Mouse (Mus musculus) lung, postnatal 4 days (tissue): ENCODE data around the gene Smarca1.
A peak's percentile ranks its signal among the peaks of the same experiment; 100 is the strongest.

Experiments used
- DNase-seq, 2 experiments: peaks; one replicate each; pipeline ENCODE4 v3.0.0; 2021

Smarca1 gene

DNA sequence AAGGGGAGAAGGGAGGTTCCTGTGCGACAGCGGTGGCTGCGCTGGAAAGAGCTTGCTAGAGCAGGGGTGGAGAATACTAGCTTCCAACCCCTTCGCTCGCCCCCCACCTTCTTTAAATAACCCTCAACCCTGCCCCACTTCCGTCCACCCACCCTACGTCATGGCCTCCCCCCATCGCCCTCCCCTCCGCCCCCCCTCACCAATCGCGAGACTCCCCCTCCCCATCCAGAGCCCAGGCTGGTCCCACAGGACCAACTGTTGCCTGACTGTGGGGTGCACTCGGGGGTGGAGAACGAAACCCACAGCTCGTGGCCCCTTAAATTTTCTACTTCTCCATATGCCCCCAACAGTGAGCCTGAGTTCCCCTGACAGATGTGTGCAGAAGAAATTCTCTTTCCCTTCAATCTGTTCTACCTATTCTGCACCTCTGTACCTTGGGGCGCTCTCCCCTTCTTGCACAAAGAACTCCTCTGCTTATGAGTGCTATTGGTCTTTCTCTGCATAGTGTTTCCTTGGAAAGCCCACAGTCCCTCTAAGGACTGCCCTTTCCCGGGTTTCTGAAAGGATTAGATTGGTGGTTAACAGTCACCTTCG lies at the start of gene Smarca1:
Smarca1 (minus strand) TSS at position 544 of the 594 bp plus-strand sequence.
- DNase-seq, result peak in 1 of 2 experiments; percentile 20

DNA sequence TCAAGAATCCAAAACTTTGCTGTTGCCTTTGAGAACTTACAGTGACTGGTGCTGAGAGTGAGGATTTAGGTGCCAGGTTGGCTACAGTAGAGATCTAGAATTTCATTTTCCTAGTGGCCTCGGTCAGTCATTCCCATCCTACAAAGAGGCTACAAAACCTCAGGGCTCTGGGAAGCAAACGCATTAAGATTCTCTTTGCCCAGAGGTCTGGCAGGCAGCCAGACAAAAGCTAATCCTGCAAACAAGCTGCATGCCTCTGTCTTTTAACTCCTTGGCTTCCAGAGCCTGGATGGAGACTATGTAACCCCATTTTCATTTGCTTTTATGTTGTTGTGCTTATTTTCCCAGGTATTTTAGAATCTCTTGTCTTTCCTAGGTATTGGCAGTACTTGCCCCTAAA lies 45.0 kb upstream of the Smarca1 start:
- DNase-seq, result peak; percentile 23 to 46

DNA sequence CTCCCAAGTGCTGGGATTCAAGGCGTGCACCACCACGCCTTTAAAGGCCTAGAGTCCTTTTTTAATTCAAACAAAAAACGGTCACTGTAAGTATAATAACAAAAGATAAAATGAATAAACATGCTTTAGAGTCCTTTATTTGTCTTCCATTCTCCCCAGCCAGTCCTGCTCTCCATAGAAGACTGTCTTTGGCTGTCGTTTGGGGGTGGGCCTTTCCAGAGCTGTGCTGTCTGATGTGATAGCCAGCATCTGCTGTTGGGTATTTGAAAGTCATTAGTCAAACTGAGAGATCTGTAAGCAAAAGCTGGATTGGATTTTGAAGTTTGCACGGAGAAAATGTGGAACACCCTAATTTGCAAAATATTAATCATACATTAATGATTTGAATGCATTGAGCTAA lies 44.1 kb upstream of the Smarca1 start:
- no peak for DNase-seq

DNA sequence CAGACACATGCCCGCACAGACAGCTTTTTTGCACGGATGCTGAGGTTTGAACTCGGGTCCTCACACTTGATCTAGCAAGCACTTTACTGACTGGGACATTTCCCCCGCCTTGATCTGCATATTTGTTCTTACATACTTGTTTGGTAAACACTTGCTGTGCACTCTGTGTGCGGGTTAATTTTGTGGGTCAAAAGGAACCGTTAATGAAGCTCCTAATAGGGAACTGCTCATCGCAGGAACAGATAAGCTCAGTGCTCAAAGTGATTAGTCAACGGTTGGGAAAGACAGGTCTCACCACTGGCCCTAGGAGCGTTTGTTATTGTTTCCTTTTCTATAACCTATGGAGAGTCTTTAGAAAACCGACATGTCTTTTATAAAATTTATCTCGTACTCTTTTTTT lies 41.6 kb upstream of the Smarca1 start:
- DNase-seq, result no peak

DNA sequence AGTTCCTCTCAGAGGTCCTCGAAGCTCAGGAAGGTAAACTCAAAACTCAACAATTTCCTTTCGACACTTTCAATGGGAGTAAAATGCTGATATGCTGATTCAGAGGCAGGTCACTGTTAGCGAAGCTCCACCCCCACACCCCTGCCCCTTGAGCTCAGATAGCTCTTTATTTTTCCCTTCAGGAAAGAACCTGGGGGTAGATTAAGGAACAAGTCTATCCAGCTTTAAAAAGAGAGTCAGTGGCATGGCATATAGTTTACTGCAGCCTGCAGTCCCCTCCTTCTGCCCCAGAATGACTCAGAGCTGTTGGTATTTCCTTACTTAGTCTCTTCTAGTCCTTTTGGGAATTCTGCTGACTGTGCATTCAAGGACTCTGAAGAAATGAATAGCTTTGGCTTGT lies 37.7 kb upstream of the Smarca1 start:
- peak; percentile 35 to 54 for DNase-seq

DNA sequence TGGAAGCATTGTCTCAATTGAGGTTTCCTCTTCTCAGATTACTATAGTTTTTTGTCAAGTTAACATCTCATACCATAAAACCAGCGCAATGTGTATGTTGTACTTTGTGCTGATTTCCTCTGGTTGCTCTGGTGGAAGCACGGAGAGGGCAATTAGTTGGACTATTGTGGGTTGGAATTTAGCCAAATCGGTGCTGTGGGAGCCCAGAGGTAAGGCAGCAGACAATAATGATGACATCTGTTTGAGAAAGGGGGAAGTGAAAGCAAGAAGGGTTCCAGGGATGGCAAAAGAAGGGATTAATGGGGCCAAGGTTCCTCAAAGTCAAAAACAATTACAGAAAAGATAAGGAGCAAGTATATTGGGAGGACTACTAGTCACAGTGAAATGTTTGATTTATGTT lies 35.2 kb upstream of the Smarca1 start:
- DNase-seq, result no peak

DNA sequence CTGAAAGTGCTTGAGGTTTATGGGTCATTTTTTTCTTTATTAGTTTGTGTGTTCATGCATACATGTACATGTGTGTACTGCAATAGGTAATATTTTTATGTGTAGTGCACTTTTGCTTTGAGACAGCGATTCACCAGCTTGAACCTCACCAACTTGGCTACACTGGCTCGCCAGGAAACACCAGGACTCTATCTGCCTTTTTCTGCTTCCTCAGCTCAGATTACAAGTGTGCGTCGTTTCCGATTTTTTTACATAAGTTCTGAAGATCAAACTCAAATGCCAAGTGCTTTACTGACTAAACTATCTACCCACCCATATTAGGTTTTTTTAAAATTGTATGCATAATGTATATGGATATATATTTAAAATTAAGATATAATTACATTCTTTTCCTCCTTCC lies 27.8 kb upstream of the Smarca1 start:
- no peak for DNase-seq

DNA sequence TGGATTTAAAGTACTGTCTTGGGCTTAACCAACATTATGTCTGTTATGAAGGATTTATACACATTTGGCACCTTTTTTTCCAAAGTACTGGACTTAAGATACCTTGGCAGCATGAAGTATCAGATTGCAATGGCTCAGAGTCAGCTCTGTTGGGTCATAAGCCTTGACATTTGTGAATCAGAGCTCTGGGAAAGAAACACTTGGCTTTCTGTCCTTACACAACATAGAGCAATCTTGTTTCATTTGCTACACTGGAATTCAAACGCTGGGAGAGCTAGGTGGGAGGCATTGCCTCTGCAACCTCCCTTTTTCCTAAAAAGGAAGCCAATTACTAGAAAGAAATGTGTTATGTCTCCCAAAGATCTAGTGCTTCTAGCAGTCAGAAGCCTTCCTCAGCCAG lies 24.1 kb upstream of the Smarca1 start:
- DNase-seq, result no peak

DNA sequence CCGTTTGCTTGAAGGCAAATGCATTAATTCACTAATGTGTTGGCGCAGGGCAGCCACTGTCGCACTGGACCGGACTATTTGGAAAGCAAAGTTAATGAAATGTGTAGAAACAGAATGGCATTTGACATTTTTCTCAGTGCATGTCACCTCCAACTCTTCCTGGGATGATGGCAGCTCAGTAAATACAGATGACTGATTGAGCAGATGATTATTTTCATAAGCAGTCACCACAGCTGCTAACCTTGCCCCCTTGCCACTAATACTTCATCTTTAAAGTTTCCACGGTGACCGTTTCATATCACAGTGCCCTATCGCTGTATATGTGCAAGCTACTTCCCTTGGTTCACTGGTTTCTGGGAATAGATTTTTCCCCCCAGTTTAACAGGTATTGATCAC lies 20.8 kb upstream of the Smarca1 start:
- no peak for DNase-seq

DNA sequence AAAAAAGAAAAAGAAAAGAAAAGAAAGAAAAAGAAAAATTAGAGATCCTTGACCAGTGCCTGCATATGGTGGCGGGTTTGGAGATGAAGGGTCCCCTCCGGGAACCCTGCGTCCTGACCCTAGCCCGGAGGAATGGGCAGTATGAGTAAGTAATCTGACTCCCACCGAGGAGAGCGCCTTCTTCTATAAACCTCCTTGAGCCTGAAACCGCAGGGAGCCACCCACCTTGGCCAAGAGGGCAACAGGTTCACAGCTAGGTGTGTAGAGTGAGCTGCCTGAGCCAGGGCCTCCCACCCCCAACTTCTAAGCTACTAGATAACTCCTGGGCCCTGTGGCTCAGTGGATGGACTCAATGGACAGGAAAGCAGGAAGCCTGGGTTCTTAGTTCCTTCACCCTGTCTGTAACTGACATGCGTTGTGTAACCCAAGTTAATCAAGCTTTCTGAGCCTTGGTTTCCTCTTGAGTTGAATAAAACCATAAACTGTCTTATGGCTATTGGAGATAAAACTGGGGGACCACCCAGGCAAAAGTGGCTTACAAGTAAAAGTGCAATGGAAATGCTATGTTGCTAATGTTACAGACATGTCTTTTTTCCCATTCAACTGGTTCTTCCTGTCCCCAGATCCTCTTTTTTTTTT lies 20.2 kb upstream of the Smarca1 start:
- DNase-seq, result peak; percentile 22 to 30

DNA sequence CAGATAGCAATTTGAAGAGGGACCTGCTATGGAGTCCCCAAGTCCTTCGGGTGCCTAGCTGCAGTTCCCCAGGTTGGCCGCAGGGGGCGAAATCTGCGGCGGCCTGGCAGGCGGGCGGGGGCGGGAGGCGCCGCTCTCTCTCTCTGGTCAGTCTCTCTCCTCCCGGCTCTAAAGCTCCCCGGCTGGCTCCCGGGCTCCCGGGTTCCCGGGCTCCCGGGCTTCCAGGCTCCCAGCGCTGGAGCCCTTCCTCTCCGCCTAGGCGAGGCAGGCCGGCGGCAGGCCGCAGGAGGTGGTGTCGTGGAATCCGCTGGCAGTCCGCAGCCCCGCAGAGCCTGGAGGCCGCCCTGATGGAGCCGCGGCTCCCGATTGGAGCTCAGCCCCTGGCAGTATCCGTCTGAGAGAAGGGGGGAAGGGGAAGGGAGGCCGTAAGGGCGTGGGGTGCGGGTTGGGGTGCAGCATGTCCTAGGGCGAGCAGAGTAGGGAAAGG lies 19.6 kb upstream of the Smarca1 start, which contains the start of gene Ocrl:
Ocrl (plus strand) TSS at position 82 of the 487 bp plus-strand sequence.
- peak; percentile 79 to 82 for DNase-seq

DNA sequence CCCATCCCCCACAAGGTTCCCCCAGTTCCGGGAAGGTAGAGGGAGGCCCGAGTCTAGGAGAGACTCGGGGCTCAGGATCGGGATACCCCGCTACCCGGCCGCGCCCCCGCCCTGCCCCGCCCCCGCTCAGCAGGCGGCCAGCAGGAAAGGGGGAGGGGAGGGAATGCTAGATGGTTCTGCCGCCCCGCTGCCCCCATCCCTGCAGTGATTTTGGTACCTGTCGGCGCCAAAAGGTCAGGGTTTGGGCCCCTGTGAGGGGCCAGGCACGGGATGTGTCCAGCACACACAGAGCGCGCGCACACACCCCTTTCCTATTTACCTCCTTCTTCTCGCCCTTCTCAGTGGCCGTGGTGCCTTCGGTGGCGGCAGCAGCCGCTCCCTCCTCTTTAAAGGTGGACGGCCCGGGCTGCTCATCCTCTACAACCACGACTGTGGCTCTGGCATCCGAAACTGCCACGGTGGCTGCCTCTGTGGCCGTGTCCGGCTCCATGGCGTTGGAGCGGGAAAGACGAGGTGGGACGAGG lies 805 bp downstream of the Smarca1 start:
- peak in 1 of 2 experiments; percentile 20 for DNase-seq

DNA sequence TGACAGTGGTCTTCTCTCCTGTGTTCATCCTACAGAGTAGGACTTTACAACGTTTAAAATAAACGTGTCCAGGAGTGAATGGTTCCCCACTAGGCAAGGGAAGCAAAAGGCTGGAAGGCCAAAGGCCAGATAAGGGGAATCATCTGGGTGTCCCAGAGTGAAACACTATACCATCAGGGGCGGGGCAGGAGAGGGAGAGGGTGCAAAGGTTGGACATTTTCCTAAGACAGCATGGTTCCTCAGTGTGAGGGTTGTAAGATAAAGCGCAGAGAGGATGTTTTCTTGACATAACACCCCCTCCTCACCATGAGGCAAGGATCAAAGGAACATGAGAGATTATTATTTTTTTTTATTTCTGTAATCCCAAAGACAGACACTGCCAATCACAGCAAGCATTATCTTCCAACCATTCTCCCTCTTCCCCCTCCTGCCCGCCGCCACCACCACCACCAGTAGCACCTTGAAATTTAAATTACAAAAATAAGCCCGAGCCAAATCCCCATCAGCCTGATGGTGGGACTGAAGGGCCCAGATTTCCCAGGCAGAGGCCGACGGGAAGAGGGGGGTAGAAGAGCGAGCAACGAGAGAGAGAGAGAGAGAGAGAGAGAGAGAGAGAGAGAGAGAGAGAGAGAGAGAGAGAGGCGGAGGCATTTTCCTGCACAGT lies 1.4 kb downstream of the Smarca1 start:
- DNase-seq, result no peak

DNA sequence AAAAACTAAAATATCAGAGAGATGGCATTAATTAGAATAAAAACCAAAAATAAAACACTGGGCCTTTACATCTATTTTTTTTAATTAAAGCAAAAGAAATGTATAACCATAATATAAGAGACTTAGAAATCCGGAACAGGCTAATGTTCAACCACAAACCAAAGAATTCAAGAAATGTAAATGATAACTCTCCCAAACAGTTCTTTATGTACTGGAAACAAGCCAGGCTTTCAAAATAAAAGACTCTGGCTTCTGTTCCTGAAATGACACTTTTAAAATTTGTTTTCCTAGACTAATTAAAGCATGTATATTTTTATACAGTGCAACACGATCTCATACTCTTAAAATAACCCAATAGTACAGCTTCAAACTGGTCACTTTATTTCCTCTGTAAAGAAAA lies 5.4 kb downstream of the Smarca1 start:
- DNase-seq, result no peak

DNA sequence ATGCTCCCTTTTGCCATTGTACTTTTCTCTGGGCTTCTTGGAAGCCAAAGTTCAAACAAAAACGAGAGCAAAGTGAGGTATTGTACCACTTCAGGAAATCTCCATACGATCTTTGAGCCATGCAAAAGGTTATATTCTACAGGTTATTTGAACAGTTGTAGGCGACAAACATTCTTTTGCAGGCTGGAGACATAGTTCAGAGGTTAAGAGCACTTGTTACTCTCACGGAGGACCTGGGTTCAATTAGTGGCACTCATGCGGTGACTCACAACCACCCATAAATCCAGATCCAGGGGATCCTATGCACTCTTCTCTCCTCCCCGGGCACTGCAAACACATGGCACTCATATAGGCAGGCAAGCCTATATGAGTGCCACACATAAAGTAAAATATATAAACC lies 10.0 kb downstream of the Smarca1 start:
- DNase-seq, result no peak

DNA sequence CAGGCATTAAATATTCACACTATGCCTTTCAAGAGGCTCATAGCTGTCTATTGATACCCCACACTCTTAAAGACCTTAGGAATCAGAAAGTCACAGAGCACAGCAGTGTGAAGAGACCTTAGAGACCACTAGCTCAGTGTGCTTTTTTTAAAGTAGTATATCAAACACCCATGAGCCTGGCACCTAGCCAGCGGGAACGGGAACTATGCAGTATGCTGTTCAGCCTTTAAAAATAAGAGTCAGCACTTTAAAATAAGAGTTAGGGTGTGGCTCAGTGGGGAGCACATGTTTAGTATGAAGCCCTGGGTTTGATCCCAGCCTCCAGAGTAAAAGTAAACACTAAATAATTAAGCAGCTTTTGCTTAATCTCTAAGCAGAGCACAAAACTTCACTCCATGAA lies 12.7 kb downstream of the Smarca1 start:
- DNase-seq, result peak; percentile 38 to 61

DNA sequence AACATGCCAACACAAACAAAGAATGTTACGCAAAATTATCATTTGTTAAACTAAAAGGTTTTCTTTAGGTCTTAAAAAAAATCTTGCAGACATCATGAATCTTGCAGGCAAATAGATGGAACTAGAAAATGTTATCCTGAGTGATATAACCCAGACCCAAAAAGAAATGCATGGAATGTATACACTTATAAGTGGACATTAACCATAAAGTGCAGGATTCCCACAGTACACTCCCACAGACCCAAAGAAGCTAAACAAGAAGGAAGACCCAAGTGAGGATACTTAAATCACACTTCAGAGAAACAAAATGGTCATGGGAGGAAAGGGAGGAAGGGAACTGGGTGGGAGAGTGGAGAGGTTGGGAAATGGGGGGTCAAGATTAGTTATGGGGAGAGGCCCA lies 34.2 kb downstream of the Smarca1 start:
- DNase-seq, result no peak

DNA sequence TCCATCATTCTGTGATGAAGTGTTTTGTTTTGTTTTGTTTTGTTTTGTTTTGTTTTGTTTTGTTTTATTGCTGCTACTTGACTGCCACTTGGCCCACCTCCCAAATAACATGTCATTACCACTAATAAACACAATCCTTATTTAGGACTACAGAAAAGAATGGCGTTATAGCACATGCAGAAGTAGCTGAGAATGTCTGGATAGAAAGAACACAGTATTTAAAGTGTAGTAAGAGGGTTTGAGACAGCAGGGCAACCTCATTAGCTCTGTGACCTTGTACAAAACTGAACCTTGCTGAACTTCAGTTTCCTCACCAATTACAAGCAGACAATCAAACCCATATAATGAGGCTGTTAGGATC lies 57.0 kb downstream of the Smarca1 start:
- DNase-seq, result no peak

DNA sequence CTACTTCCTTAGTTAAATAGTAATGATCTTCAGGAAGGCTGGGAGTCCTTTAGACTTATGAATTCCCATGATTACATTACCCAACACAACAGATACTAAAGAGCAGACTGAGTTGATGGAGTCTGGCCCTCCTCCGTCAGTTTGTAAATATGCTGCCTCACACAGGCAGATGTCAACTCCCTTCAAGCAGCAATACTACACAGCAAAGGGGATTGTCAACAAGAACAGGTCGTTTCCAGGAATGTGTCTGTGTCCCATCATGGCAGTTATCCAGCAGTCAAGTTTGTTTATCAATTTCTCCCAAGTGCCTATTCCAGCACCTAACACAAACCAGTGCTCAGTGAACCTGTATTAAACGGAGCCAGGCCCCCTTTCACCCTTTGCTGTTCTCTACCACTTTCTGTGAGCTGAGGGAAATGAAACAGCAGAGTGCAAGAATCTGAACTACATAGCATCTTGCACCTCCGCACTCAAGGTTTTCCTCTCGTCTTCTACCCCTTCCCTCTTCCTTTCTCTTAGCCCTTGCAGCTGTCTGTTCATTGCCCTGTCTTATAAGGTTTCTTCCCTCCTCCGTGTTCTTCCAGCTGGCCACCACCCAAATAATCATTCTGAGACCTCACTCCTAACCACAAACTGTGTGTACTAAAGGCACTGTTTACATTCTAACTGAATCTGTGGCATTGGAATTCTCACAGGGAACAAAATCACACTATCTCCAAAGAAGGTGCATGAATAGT lies 57.5 kb downstream of the Smarca1 start:
- peak in 1 of 2 experiments; percentile 7 for DNase-seq

DNA sequence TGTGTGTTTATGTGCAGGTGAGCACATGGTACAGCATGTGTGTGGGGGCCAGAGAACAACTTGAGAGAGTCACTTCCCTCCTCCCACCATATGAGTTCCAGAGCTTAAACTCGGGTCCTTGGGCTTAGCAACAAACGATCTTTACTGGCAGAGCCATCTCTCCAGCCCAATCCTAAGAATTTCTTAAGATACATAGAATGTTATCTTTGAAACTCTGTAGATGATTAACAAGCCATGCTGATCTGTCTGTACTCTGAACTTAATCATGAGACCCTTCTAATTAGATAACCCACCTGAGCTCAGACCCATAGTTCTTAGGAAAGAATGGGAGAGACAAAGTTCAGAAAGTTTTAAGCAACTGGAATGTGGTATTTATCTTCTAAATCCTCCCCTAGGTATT lies 59.3 kb downstream of the Smarca1 start:
- no peak for DNase-seq

DNA sequence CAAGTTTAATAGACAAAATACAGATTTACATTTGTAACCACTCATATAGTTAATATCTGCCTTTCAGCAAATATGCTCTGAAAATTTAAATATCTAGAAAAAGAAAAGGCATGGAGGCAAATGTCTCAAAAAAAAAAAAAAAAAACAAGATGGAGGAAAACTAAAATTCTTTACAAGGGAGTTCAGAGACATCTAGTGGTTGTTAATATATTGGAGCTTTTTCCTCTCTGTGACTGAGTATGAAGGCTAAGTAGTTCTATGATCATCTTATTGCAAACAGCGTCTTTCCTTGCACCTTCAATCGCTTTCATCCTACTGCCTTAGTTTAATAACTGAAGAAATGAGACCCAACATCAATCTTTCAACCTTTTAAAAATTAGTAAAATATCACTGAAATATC lies 72.2 kb downstream of the Smarca1 start:
- DNase-seq, result no peak

DNA sequence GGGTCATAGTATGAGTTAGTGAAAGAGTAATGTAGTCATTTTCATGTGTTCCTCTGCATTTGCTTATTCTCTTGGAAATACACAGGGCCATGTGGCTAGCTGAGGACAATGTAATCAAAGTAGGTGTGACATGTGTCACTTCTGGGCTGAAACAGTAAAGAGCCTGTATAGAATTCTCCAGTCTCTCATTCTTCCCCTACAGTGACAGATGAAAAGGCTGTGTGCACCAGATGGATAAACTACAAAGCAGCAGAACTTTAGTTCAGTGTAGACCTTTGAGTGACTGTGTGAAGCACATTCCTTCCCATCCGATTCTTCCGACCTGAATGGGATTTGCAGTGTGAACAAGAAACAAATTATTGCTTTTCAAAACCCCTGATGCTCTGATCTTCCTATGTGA lies 84.1 kb downstream of the Smarca1 start:
- DNase-seq, result no peak

DNA sequence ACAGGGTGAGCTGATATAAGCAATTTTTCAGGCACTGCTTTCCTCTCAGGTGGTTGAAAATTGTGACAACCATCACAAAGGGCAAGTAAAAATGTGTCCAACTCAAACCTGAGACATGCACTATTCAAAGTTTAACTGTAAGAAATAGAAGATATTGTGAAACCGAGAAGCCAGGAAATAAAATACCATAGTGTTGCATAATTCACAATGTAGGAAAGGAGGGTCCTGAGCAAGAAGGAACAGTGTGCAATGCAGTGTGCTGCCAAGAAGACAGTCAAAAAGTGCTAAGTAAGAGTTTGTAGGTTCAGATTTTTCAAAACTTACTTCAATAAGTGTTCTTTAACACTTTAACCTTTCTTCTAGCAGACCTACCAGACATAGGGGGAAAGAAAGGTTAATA lies 128.3 kb downstream of the Smarca1 start:
- DNase-seq, result no peak
